Mouse (Mus musculus): ENCODE measurements around the gene Sox5. TPM values are rescaled to one million over a fixed set of nuclear protein-coding genes. Genes with fewer than 3 reads are reported as not detected.

The Sox5 gene
- polyA plus RNA-seq, 1 experiment from 2014 or later, result 29.7 TPM

DNA sequence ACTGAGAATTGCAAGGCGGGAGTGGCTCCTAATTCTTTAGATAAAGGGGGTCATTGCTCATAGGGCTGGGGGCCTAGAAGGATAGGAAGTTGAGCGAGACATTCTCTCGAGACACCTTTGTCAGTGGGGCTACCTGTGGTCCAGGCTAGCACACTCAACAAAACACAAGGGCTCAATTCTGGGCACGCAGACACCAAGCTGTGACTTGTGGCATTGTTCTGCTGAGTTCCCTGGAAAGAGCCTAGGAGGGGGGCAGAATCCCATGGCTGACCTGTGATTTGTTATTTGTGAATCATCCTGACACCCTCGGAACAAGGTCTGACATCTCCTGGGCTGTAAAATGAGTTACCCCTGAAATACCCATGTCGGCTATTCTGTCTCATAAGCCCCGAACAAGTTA is 328.2 kb downstream of the Sox5 start:
- no peaks in the 10 kb centered on the region for H3K36me3 ChIP-seq (ENCODE audit: control insufficient read depth, insufficient read depth, low read length)
- H3K4me1 ChIP-seq (ENCODE audit: control insufficient read depth, insufficient read depth, low read length), result peaks cover 12% of the 10 kb centered on the region; the same call in 1 of the 2 replicates
- ATAC-seq (ENCODE audit: low FRiP score, low TSS enrichment) (no peak), DNase-seq (no peak)
- no peaks in the 10 kb centered on the region for H3K27me3 ChIP-seq (ENCODE audit: control insufficient read depth, insufficient read depth, low read length)
- 19% methylated on average over 7 of the region's 7 CpGs for WGBS
- no peak overlapping the region for H3K27ac ChIP-seq (replicated peaks; ENCODE audit: low read depth, low read length)
- no peak overlapping the region for H3K9ac ChIP-seq (replicated peaks; ENCODE audit: low read length)
- no peaks in the 10 kb centered on the region for H3K9me3 ChIP-seq (ENCODE audit: control insufficient read depth, low read length)
- no peak overlapping the region for H3K4me3 ChIP-seq (replicated peaks; ENCODE audit: low read depth, low read length)
- H3K4me2 ChIP-seq (ENCODE audit: low read length), result no peak overlapping the region

DNA sequence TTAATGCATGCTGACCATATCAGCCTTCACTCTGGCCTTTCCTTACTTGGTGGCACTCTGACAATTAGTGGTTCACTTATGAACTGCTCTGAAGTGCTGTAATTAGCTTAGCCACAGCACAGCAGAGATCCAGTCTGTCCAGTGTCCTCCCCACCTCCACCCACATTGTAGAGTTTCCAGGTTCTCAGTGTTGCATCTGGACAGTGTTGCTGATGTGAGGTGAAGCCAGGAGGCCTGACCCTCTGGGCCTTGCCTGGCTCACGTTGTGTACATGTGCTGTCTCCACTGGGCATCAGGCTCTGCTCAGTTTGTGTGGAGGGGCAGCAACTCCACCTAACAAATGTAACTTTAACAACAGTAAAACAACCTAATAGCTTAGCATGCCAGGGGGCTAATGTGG is 328.6 kb downstream of the Sox5 start:
- DNase-seq (no peak), ATAC-seq (ENCODE audit: low FRiP score, low TSS enrichment) (no peak)
- H3K36me3 ChIP-seq (ENCODE audit: control insufficient read depth, insufficient read depth, low read length), result no peaks in the 10 kb centered on the region
- no peak overlapping the region for H3K9ac ChIP-seq (replicated peaks; ENCODE audit: low read length)
- H3K4me2 ChIP-seq (ENCODE audit: low read length), result no peak overlapping the region
- H3K4me1 ChIP-seq (ENCODE audit: control insufficient read depth, insufficient read depth, low read length), result peaks cover 12% of the 10 kb centered on the region; the same call in 1 of the 2 replicates
- H3K27me3 ChIP-seq (ENCODE audit: control insufficient read depth, insufficient read depth, low read length), result no peaks in the 10 kb centered on the region
- H3K27ac ChIP-seq (replicated peaks; ENCODE audit: low read depth, low read length), result no peak overlapping the region
- 39% methylated on average over 1 of the region's 1 CpGs for WGBS
- H3K4me3 ChIP-seq (replicated peaks; ENCODE audit: low read depth, low read length), result no peak overlapping the region
- no peaks in the 10 kb centered on the region for H3K9me3 ChIP-seq (ENCODE audit: control insufficient read depth, low read length)

DNA sequence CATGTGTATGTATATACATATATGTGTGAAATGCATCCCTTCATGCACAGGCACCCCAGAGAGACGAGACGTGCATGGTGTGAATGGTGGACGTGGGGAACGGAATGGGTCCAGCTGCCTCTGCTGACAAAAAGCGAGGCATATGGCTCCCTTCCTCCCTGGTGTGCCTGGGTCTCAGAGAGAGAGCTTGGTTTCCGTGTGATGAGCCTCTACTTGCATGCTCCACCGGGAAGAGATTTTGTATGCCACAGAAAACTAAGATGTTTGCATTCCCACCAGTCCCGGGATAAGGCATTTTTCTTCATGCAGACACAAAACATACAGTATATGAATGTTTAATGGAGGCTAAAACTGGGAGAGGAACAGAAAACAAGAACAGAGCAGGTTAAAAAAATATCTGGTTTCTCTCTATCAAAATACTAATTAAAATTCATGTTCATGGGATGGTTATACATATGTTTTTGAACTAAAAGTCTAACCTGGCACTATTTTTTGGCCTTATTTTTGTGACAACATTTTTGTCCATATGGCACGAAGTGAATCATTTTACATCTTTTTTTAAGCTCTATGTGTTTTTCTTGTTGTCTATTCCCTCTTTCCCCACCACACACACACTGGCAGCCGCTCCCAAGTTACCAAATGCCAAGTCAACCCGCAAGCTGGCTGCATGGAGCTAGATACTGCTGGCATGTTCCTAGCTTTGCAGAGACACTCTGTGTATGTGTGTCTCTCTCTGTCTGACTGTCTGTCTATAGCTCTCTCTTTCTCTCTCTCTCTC is 329.4 kb downstream of the Sox5 start:
- no peak overlapping the region for H3K9ac ChIP-seq (replicated peaks; ENCODE audit: low read length)

DNA sequence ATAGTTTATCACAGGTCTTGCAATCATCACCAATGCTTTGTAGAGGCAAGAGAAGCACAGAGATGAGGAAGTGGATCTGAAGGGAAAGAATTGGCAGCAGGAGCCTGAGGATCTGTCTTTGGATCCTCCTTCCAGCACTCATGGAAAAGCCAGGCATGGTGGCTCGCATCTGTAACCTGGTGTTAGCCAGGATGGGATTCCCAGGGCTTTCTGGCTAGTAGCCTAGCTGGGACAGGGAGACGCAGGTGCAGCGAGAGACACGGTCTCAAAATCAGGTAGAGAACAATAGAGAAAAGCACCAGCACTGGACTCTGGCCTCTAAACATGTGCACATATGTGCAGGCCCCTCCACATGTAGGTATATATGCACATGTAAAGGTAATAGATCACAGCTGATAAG is 330.1 kb downstream of the Sox5 start:
- no peaks in the 10 kb centered on the region for H3K36me3 ChIP-seq (ENCODE audit: control insufficient read depth, insufficient read depth, low read length)
- H3K27me3 ChIP-seq (ENCODE audit: control insufficient read depth, insufficient read depth, low read length), result no peaks in the 10 kb centered on the region
- no peak overlapping the region for H3K4me2 ChIP-seq (ENCODE audit: low read length)
- 88% methylated on average over 4 of the region's 4 CpGs for WGBS
- H3K4me1 ChIP-seq (ENCODE audit: control insufficient read depth, insufficient read depth, low read length), result peaks cover 12% of the 10 kb centered on the region; the same call in 1 of the 2 replicates
- H3K4me3 ChIP-seq (replicated peaks; ENCODE audit: low read depth, low read length), result no peak overlapping the region
- ATAC-seq (ENCODE audit: low FRiP score, low TSS enrichment), result no peak
- H3K27ac ChIP-seq (replicated peaks; ENCODE audit: low read depth, low read length), result no peak overlapping the region
- H3K9ac ChIP-seq (replicated peaks; ENCODE audit: low read length), result no peak overlapping the region
- no peak for DNase-seq
- H3K9me3 ChIP-seq (ENCODE audit: control insufficient read depth, low read length), result no peaks in the 10 kb centered on the region

More for the DNA sequence above, 329.4 kb downstream of the Sox5 start:
- Histone ChIP-seq H3K4me3 (replicated peaks; ENCODE audit: low read depth, low read length) (no peak overlapping the region), H3K36me3 (ENCODE audit: control insufficient read depth, insufficient read depth, low read length) (no peaks in the 10 kb centered on the region), H3K27ac (replicated peaks; ENCODE audit: low read depth, low read length) (no peak overlapping the region), H3K4me2 (ENCODE audit: low read length) (no peak overlapping the region), H3K9me3 (ENCODE audit: control insufficient read depth, low read length) (no peaks in the 10 kb centered on the region), H3K27me3 (ENCODE audit: control insufficient read depth, insufficient read depth, low read length) (no peaks in the 10 kb centered on the region), H3K4me1 (ENCODE audit: control insufficient read depth, insufficient read depth, low read length) (peaks cover 12% of the 10 kb centered on the region; the same call in 1 of the 2 replicates)
- WGBS, result 64% methylated on average over 11 of the region's 11 CpGs
- DNase-seq (no peak), ATAC-seq (ENCODE audit: low FRiP score, low TSS enrichment) (no peak)

DNA sequence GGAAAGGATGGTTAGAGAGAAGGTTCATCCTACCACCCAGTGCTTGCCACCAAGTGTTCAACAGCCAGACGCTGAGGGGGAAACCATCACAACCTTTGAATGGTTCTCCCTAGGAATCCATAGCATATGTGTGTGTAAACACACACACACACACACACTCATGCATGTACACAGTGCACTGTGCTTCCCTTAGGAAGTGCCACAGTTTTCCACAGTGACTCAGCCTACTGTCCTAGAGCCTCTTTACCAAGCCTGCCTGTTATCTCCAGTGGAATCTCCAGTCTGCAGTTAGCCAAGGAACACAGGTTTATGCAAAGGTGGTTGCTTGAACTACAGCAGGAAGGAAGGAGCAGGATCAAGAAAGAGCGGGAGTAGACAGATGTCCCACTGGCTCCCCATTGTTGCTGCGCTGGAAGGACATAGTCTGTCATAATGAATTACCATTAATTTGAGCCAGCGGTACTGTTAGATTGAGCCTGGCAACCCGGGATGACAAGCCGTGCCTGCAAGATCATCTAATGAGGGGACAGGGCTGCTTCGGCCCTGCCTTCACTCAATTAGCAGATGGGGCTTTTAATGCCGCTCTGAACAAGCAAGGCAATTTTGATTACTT is 335.9 kb downstream of the Sox5 start:
- Histone ChIP-seq H3K27me3 (ENCODE audit: control insufficient read depth, insufficient read depth, low read length) (no peaks in the 10 kb centered on the region), H3K4me2 (ENCODE audit: low read length) (no peak overlapping the region)
- WGBS, result 18% methylated on average over 8 of the region's 8 CpGs

DNA sequence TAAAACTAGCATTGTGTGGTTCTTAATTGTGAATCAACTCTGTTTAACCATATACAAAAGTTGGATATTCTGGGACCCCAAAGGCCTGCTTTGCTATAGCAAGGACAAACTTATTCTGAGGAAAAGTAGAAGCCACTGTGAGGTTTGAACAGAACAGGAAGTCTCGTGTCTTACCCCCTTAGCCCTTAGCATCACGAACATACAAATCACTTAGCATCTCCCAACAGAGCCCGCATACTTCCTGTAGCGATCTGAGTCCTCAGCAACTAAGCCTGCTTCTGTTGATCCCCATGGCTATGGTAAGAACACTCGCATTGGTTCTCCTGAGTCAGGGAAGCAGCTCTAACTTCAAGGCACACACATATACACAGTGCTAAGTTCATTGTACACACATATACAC is 337.4 kb downstream of the Sox5 start:
- 83% methylated on average over 5 of the region's 5 CpGs for WGBS
- no peak for ATAC-seq (ENCODE audit: low FRiP score, low TSS enrichment)
- H3K9ac ChIP-seq (replicated peaks; ENCODE audit: low read length), result no peak overlapping the region
- DNase-seq, result no peak
- H3K4me1 ChIP-seq (ENCODE audit: control insufficient read depth, insufficient read depth, low read length), result peaks cover 4% of the 10 kb centered on the region; the same call in 1 of the 2 replicates
- no peak overlapping the region for H3K4me3 ChIP-seq (replicated peaks; ENCODE audit: low read depth, low read length)
- H3K4me2 ChIP-seq (ENCODE audit: low read length), result no peak overlapping the region
- H3K36me3 ChIP-seq (ENCODE audit: control insufficient read depth, insufficient read depth, low read length), result no peaks in the 10 kb centered on the region
- H3K27ac ChIP-seq (replicated peaks; ENCODE audit: low read depth, low read length), result no peak overlapping the region
- no peaks in the 10 kb centered on the region for H3K27me3 ChIP-seq (ENCODE audit: control insufficient read depth, insufficient read depth, low read length)
- H3K9me3 ChIP-seq (ENCODE audit: control insufficient read depth, low read length), result no peaks in the 10 kb centered on the region

More for the DNA sequence above, 335.9 kb downstream of the Sox5 start:
- ATAC-seq (ENCODE audit: low FRiP score, low TSS enrichment) (peak; percentile 82), DNase-seq (peak; percentile 71)
- no peak overlapping the region for H3K9ac ChIP-seq (replicated peaks; ENCODE audit: low read length)
- no peak overlapping the region for H3K4me3 ChIP-seq (replicated peaks; ENCODE audit: low read depth, low read length)
- no peak overlapping the region for H3K27ac ChIP-seq (replicated peaks; ENCODE audit: low read depth, low read length)
- H3K36me3 ChIP-seq (ENCODE audit: control insufficient read depth, insufficient read depth, low read length), result no peaks in the 10 kb centered on the region
- H3K4me1 ChIP-seq (ENCODE audit: control insufficient read depth, insufficient read depth, low read length), result peaks cover 4% of the 10 kb centered on the region; the same call in 1 of the 2 replicates
- H3K9me3 ChIP-seq (ENCODE audit: control insufficient read depth, low read length), result no peaks in the 10 kb centered on the region

DNA sequence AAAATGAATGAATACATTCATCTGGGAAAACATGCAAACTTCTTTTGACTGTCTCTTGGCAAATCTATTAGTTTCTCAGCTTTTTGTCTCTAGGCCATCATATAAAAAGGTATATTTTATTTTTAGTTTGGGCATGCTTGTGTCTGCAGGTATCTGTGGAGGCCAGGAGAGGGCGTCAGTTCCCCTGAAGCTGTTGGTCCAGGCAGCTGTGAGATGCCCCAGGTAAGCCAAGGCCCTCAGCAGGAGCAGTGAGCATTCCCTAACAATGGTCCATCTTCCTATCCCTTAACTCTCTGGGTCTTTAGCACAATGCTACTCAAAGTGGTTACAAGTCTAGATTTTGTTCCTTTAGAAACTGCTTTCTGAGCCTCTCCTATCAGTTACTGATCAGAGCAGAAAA is 338.1 kb downstream of the Sox5 start:
- H3K9me3 ChIP-seq (ENCODE audit: control insufficient read depth, low read length), result no peaks in the 10 kb centered on the region
- no peak for ATAC-seq (ENCODE audit: low FRiP score, low TSS enrichment)
- H3K4me1 ChIP-seq (ENCODE audit: control insufficient read depth, insufficient read depth, low read length), result peaks cover 4% of the 10 kb centered on the region; the same call in 1 of the 2 replicates
- H3K36me3 ChIP-seq (ENCODE audit: control insufficient read depth, insufficient read depth, low read length), result no peaks in the 10 kb centered on the region
- no peak overlapping the region for H3K4me3 ChIP-seq (replicated peaks; ENCODE audit: low read depth, low read length)
- DNase-seq, result no peak
- no peaks in the 10 kb centered on the region for H3K27me3 ChIP-seq (ENCODE audit: control insufficient read depth, insufficient read depth, low read length)
- no peak overlapping the region for H3K4me2 ChIP-seq (ENCODE audit: low read length)
- H3K9ac ChIP-seq (replicated peaks; ENCODE audit: low read length), result no peak overlapping the region
- no peak overlapping the region for H3K27ac ChIP-seq (replicated peaks; ENCODE audit: low read depth, low read length)
- 78% methylated on average over 1 of the region's 1 CpGs for WGBS

- Histone ChIP-seq H3K9me3 (ENCODE audit: control insufficient read depth, low read length) (no peaks in the 10 kb centered on the region), H3K9ac (replicated peaks; ENCODE audit: low read length) (no peak overlapping the region), H3K4me1 (ENCODE audit: control insufficient read depth, insufficient read depth, low read length) (no peaks in the 10 kb centered on the region; the same call in 1 of the 2 replicates), H3K27ac (replicated peaks; ENCODE audit: low read depth, low read length) (no peak overlapping the region), H3K36me3 (ENCODE audit: control insufficient read depth, insufficient read depth, low read length) (no peaks in the 10 kb centered on the region), H3K27me3 (ENCODE audit: control insufficient read depth, insufficient read depth, low read length) (no peaks in the 10 kb centered on the region), H3K4me2 (ENCODE audit: low read length) (no peak overlapping the region), H3K4me3 (replicated peaks; ENCODE audit: low read depth, low read length) (no peak overlapping the region)
- 81% methylated on average over 5 of the region's 5 CpGs for WGBS
- ATAC-seq (ENCODE audit: low FRiP score, low TSS enrichment) (no peak), DNase-seq (no peak)
These were observed 352.5 kb downstream of the Sox5 start for GRCm38 (mm10) chr6:144429276-144429675.

- H3K4me3 ChIP-seq (replicated peaks; ENCODE audit: low read depth, low read length), result no peak overlapping the region
- WGBS, result 89% methylated on average over 3 of the region's 3 CpGs
- H3K9ac ChIP-seq (replicated peaks; ENCODE audit: low read length), result no peak overlapping the region
- H3K9me3 ChIP-seq (ENCODE audit: control insufficient read depth, low read length), result no peaks in the 10 kb centered on the region
- H3K4me1 ChIP-seq (ENCODE audit: control insufficient read depth, insufficient read depth, low read length), result no peaks in the 10 kb centered on the region
- no peak overlapping the region for H3K27ac ChIP-seq (replicated peaks; ENCODE audit: low read depth, low read length)
- ATAC-seq (ENCODE audit: low FRiP score, low TSS enrichment) (no peak), DNase-seq (no peak)
- no peaks in the 10 kb centered on the region for H3K27me3 ChIP-seq (ENCODE audit: control insufficient read depth, insufficient read depth, low read length)
- H3K36me3 ChIP-seq (ENCODE audit: control insufficient read depth, insufficient read depth, low read length), result no peaks in the 10 kb centered on the region
- H3K4me2 ChIP-seq (ENCODE audit: low read length), result no peak overlapping the region
These were observed 373.7 kb downstream of the Sox5 start for GRCm38 (mm10) chr6:144408030-144408429.

All from midbrain, embryonic 14.5 days (tissue).